Mouse (Mus musculus): Measurements from ENCODE around the gene Prpf19. TPM values are rescaled to one million over a fixed set of nuclear protein-coding genes. Genes with fewer than 3 reads are reported as not detected.

The Prpf19 gene
- 100 to 1,000 TPM; 189 to 212 TPM for total RNA-seq (2021)

GRCm38 (mm10) chr19:10895016-10895528 is at the start of gene Prpf19:
Gene Prpf19, plus strand, starts transcription at chr19:10895231.
- DNase-seq (ENCODE audit: extremely low spot score in 1 of 2, low spot score in 1 of 2): peak; percentile 97 to 99

DNA sequence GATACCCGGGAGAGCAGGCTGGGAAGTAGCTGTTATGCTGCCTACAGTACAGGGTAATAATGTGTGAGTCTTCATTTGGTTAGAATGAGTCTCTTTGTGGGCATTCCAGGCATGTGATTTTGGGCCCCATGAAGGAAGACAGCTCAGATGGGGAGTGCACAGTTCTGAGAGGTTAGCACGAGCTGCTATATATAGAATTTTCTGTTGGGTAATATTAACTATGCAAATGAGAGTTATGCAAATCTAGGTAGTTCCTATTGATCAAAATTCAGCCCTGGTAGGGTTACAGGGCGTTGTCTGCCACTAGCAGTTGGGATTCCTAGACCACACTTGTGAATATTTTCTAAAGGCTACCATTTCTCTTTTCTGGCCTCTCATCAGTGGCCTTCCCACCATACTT is 49.6 kb upstream of the Prpf19 start:
- DNase-seq (ENCODE audit: extremely low spot score in 1 of 2, low spot score in 1 of 2): no peak

DNA sequence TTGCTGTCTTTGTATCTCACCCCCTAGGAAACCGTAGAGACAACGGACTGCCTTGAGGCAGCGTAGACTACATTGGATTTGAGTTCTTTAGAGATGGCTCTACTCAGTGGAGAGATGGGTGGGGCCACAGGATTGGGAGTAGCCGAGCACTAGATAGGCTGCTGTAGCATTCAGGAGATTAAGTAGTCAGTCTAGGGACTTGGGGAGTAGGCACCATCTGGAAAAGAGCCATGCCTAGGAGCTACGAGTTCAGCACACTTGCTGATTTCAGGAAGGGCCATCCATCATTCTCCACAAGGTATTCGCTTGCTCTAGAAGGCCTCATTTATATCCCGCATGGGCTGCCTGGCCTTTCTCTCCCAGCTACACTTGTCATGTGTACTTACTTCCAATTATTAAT is 48.9 kb upstream of the Prpf19 start:
- no peak for DNase-seq (ENCODE audit: extremely low spot score in 1 of 2, low spot score in 1 of 2)

DNA sequence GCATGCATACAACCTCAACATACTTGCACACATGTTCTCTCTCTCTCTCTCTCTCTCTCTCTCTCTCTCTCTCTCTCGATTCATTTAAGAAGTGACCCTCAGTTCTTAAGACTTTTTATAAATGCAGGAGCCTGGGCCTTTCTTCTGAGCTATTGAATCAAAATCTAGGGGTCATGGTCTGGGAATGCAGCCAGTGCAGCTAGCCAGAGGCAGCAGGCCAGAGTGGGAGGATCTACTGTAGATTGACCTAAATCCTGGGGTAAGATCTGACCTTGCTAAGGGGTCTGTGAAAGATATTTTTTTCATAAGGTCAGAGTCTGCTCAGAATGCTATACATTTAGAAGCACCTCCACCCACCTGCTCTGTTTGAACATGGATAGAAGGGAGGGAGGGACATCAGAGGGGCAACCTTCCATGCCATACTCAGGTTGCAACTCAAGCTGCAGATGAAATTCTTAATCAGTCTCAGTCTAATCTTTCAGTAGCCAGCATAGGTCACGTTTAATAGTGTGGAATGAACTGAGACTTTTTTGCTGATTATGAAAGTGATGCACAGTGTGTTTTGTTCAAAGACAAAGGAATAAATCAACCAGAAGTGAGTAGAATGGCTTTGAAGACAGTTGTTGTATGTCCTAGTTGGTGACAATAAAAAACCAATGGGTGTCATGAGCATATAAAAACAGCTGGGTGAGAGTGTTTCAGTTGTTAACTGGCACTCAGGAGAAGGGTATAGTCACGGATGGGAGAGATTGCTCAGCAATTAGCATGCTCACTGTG is 47.5 kb upstream of the Prpf19 start:
- no peak for DNase-seq (ENCODE audit: extremely low spot score in 1 of 2, low spot score in 1 of 2)

- DNase-seq (ENCODE audit: extremely low spot score in 1 of 2, low spot score in 1 of 2): no peak
Measured at GRCm38 (mm10) chr19:10855422-10855821, 39.6 kb upstream of the Prpf19 start.

DNA sequence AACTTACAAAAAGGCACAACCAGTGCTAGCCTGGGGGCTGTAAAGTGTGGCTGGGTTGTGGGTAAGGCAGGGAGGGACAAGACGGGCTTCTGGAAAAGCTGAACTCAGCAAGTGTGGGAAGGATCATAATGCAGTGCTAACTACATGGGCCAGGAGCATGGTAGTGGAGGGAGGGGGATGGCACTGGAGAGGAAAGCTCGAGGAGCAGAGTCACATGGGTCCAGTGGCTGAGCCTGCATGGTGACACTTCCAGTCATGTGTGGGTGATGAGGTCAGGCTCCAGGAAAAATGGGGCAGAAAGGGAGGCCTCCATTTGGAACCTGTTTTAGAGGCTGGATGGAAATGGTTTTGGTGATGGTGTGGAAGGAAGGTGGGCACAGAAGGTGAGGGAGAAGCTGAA is 38.5 kb upstream of the Prpf19 start:
- no peak for DNase-seq (ENCODE audit: extremely low spot score in 1 of 2, low spot score in 1 of 2)

- DNase-seq (ENCODE audit: extremely low spot score in 1 of 2, low spot score in 1 of 2): no peak
Measured at GRCm38 (mm10) chr19:10860072-10860497, 34.9 kb upstream of the Prpf19 start.

GRCm38 (mm10) chr19:10866351-10866750 is 28.7 kb upstream of the Prpf19 start:
- DNase-seq (ENCODE audit: extremely low spot score in 1 of 2, low spot score in 1 of 2): no peak

DNA sequence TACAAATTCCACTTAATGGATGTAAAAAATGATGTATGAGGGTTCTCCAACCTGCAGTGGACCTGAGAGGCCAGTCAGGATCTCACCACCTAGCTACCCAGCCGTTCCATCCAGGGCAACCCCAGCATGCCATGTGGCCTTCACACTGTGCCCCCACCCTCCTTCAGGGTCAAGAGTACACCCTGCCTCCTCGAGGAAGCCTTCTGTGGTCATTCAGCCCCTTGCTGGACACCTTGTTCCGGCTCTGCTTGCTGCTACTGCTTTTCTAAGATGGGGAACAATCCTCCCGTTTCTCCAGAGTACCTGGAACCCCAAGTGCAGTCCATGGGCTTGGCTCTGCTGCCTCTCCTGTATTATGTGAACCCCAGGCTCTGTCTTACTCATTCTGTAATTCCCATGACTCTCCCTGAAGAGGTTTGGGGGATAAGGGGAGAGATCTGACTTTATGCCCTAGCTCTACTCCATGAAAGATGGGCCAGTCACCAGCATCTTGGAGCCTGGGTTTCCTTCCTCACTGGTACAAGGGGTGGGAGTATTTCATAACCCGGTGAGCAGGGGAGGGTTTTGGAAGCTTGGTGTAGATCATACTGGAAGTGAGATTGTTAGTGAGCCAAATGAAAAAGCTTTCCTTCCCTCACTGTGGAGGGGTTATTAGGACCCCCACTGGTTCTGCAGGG is 26.9 kb upstream of the Prpf19 start:
- no peak for DNase-seq (ENCODE audit: extremely low spot score in 1 of 2, low spot score in 1 of 2)

- DNase-seq (ENCODE audit: extremely low spot score in 1 of 2, low spot score in 1 of 2): no peak
Measured at GRCm38 (mm10) chr19:10868623-10869141, 26.3 kb upstream of the Prpf19 start.

DNA sequence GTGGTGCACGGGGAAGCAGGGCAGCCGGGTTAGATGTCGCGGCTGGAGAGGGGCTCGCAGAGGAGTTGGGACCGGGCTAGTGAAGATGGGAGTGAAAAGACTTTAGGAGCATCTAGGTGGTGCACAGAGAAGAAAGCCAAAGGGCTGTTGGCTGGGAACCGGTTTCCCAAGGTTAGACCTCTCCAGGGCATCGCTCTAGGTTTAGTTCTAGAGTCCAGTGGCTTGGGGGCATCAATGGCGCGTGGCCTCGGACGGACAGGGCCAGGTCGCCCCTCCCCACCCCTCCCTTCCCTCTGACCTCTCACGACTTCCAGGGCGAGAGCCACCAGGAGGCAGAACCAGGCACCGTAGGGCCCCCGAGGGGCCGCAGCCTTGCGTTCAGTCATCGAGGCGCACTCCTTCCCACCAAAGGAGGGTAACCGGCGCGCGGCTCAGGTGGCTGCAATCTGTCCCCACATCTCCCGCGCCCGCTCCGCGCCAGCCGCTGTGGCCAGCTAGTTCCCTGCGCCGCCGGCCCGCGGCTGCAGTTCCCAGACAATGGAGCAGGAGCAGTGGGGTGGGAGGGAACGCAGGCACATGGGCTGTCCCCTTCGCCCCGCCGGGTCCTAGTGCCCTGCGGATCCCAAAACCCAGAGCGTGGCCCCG is 25.7 kb upstream of the Prpf19 start:
- peak; percentile 76 to 82 for DNase-seq (ENCODE audit: extremely low spot score in 1 of 2, low spot score in 1 of 2)

- no peak for DNase-seq (ENCODE audit: extremely low spot score in 1 of 2, low spot score in 1 of 2)
Measured at GRCm38 (mm10) chr19:10869886-10870527, 25.0 kb upstream of the Prpf19 start, which contains the start of gene Tmem132a. Gene Tmem132a, minus strand, starts transcription at chr19:10869940.

DNA sequence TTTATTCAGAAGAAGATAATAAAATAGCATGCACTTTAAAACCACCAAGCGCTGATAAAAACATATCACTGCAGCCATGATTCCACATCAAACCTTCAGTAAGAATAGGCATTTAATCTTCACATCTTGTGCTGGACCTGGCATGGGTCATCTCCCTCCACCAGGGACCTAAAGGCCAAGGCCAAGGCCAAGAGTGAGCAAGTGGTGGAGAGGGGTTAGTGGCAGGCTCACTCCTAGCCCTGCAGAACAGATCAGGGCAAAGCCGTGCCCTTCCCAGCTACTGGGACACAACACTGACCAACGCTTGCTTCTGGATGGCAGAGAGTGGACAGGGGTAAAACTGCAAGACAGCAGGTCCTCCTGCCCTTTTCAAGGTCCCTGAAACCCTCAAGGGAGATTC is 24.4 kb upstream of the Prpf19 start:
- no peak for DNase-seq (ENCODE audit: extremely low spot score in 1 of 2, low spot score in 1 of 2)

- DNase-seq (ENCODE audit: extremely low spot score in 1 of 2, low spot score in 1 of 2): no peak
Measured at GRCm38 (mm10) chr19:10871328-10871961, 23.6 kb upstream of the Prpf19 start.

DNA sequence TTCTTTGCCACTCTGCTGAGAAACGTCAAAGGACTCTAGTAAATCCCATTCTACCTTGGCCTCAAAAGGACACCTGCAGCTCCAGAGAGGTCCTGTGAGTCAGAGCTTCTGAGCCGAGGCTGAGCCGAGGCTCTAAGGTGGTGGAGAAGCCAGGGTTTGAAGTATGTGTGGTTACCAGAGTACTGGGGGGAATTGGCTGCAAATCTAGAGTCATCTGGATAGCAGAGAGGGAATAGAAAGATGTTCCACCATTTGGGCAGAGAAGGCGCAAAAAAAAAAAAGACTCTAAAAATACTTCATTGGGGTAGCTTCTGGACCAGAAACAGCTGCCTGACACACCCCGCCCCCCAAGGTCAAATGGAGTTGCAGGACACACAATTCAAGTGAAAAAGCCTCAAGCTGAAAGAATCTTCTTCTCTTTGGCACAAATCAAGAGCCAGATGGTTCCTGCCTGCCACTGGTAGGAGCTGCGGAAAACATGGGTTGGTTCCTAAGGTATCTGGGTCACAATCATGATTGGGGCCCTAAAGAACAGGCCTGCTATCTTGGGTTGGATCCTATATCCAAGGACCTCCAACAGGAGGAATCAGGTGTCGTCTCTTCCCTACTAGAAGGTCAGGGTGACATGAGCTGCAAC is 16.7 kb upstream of the Prpf19 start:
- no peak for DNase-seq (ENCODE audit: extremely low spot score in 1 of 2, low spot score in 1 of 2)

DNA sequence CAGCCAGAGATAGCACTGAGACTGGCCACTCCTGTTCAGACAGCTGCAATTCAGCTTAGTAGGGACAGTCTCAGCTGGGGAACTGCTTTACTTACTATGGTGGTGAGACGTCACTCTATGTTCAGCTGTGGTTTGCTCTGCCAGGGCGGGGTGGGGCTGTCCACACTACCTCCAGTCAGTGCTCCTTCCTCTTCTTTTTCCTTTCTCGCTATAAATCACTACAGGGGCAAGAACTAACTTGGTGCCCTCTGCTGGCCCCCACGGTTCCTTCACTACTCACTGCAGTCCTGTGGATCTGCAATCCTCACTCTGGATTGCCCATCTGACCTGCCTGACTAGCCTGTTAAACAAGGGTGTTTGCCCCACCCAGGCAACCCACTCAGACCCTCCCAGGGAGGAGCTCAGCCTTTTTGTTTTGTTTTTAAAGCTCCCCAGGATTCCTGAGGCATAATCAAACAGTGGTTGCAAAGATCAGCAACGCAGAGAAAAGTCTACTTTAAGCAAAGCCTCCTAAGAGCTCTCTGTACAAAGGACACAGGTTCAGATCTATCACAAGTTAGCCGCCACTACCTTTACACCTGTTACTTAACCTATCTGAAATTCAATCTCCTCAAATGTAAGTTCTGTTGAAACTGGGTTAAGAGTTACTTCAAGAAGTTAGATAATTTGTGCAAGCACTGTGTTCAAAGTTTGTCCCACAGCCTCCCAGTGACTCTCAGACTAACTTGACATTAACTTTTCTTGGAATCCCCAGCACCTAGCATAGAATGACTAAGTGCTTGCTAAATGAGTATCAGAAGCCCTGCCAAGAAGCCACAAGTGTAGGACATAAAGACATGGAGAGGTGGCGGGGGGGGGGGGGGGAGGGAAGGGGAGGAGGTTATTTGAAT is 14.7 kb upstream of the Prpf19 start:
- peak in 1 of 2 experiments; percentile 36 for DNase-seq (ENCODE audit: extremely low spot score in 1 of 2, low spot score in 1 of 2)

- DNase-seq (ENCODE audit: extremely low spot score in 1 of 2, low spot score in 1 of 2): no peak
Measured at GRCm38 (mm10) chr19:10880975-10881425, 14.0 kb upstream of the Prpf19 start.

DNA sequence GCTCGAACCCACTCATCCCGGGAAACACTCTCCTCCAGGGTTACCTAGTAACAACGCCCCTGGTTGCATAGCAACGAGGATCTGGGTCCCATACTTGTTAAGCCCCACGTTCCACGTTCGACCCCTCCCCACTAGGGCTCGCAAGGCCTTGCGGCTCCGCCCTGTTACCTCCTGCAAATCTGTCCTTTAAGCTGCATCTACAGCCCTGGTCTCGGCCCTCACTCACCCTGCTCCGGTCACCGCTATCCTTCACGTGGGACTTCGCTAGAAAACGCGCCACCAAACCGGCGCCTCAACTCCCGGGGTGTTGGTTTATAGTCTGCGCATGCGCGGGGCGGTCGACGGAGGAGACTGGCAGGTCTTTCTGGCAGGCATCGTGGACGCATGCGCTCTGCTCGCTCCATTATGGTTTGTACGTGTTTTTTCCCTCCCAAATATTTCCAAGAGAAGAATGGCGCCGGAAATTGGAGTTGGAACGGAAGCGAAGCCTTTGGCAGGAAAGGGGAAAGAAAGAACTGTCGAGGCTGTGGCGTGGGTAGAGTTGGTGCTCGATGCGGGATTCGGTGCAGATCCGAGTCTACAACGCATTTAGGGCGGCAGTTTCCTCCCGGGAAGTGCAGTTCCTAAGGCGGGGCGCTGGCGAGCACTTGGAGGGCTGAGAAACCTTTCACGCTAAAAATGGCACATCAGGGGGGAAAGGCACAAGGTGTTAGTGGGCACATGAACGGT is 13.4 kb upstream of the Prpf19 start, which contains the start of gene Tmem109:
Tmem109 (minus strand) TSS at position 576 of the 729 bp plus-strand sequence.
- peak; percentile 85 to 91 for DNase-seq (ENCODE audit: extremely low spot score in 1 of 2, low spot score in 1 of 2)

Data from layer of hippocampus, postnatal 25 days (tissue).